Mouse (Mus musculus) forebrain, postnatal 0 days (tissue): ENCODE measurements around the gene Vps41. TPM values are rescaled to one million over a fixed set of nuclear protein-coding genes. Genes with fewer than 3 reads are reported as not detected.

Experiments used
- ATAC-seq: fragments of 200-750 bp; cut with Nextera tagmentation; 2 replicates; pipeline ENCODE4 v1.8.0; 2017; ENCODE audit warnings: mild to moderate bottlenecking, moderate library complexity
- DNase-seq: peaks from one replicate; pipeline ENCODE4 v3.0.0-alpha.2; 2015
- H3K27ac ChIP-seq: fragments of 300-500 bp; sonication (generic); 2 replicates; pipeline ENCODE4 v1.5.1; 2014; ENCODE audit warnings: low read depth, mild to moderate bottlenecking, antibody characterized with exemption, low read length, moderate library complexity, mixed read lengths
- H3K27me3 ChIP-seq: fragments of 300-500 bp; sonication (generic); 2 replicates; pipeline ENCODE4 v1.6.1; 2014; ENCODE audit warnings: mild to moderate bottlenecking, low read length, mixed read lengths; ENCODE audit not compliant: insufficient read depth
- H3K36me3 ChIP-seq: fragments of 300-500 bp; sonication (generic); 2 replicates; pipeline ENCODE4 v1.6.1; 2014; ENCODE audit warnings: mild to moderate bottlenecking, moderate library complexity; ENCODE audit not compliant: insufficient read depth
- H3K4me1 ChIP-seq: fragments of 300-500 bp; sonication (generic); 2 replicates; pipeline ENCODE4 v1.6.1; 2014; ENCODE audit warnings: antibody characterized with exemption; ENCODE audit not compliant: insufficient read depth
- H3K4me2 ChIP-seq: fragments of 300-500 bp; sonication (generic); 2 replicates; pipeline ENCODE4 v1.6.1; 2014; ENCODE audit warnings: low read depth, mild to moderate bottlenecking, moderate library complexity
- H3K4me3 ChIP-seq: fragments of 300-500 bp; sonication (generic); 2 replicates; pipeline ENCODE4 v1.5.1; 2014; ENCODE audit warnings: low read depth, low read length, mixed read lengths
- H3K9ac ChIP-seq: fragments of 300-500 bp; sonication (generic); 2 replicates; pipeline ENCODE4 v1.6.1; 2014; ENCODE audit warnings: mild to moderate bottlenecking
- H3K9me3 ChIP-seq: fragments of 300-500 bp; sonication (generic); 2 replicates; pipeline ENCODE4 v1.6.1; 2016; ENCODE audit warnings: low read length
- CTCF ChIP-seq: sonication (generic); IDR thresholded peaks from 2 replicates; pipeline ENCODE4 v1.5.1; 2016; ENCODE audit warnings: antibody characterized with exemption, control low read depth, low read depth
- WGBS: fragments of 180-500 bp; shearing (Covaris S2); extraction: QIAGEN DNeasy Blood & Tissue Kit; methylation state at CpG from one replicate; pipeline ENCODE4 v1.1.7; 2014; 5-methylcytosine and 5-hydroxymethylcytosine counted together
- polyA plus RNA-seq: library from polyadenylated mRNA; unstranded; fragments of >200 nt; fragmentation: Nextera tagmentation; extraction: Ambion mirVana; gene quantifications from 2 replicates; pipeline ENCODE4 v1.2.1, GENCODE M21; 2015
- total RNA-seq: library from RNA; depleted of rRNA; stranded (reverse); fragments of >200 nt; gene quantifications from 2 replicates; pipeline ENCODE4 v1.2.3, GENCODE M21; 2014

Gene Vps41
- total and polyA plus RNA-seq, 2 experiments from 2014 or later = 105 to 137 TPM

GRCm38 (mm10) chr13:18842556-18842955, 125.5 kb downstream of the Vps41 start:
- H3K36me3 ChIP-seq = peaks cover 25% of the 10 kb centered on the region; the same call in 1 of the 2 replicates
- H3K9me3 ChIP-seq = no peaks in the 10 kb centered on the region
- DNase-seq (no peak), ATAC-seq (no peak)
- H3K4me2 ChIP-seq = no peak overlapping the region
- no peak overlapping the region for H3K4me3 ChIP-seq
- no peak overlapping the region for H3K9ac ChIP-seq
- H3K4me1 ChIP-seq = no peaks in the 10 kb centered on the region
- no peaks in the 10 kb centered on the region for H3K27me3 ChIP-seq
- no peak overlapping the region for H3K27ac ChIP-seq
- WGBS = 92% methylated on average over 4 of the region's 4 CpGs
- no peak for TF ChIP-seq CTCF

- H3K27me3 ChIP-seq = no peaks in the 10 kb centered on the region
- ATAC-seq (no peak), DNase-seq (no peak)
- H3K4me2 ChIP-seq = no peak overlapping the region
- H3K36me3 ChIP-seq = peaks cover 26% of the 10 kb centered on the region; the same call in 1 of the 2 replicates
- H3K27ac ChIP-seq = no peak overlapping the region
- H3K4me3 ChIP-seq = no peak overlapping the region
- TF ChIP-seq CTCF = no peak
- H3K4me1 ChIP-seq = no peaks in the 10 kb centered on the region
- no peak overlapping the region for H3K9ac ChIP-seq
- H3K9me3 ChIP-seq = no peaks in the 10 kb centered on the region
- WGBS = 93% methylated on average over 1 of the region's 1 CpGs
Measured at GRCm38 (mm10) chr13:18843546-18843945, 126.5 kb downstream of the Vps41 start.

- no peak for TF ChIP-seq CTCF
Measured at GRCm38 (mm10) chr13:18847386-18847785, 130.3 kb downstream of the Vps41 start.

GRCm38 (mm10) chr13:18849563-18849962, 132.5 kb downstream of the Vps41 start:
- no peak for DNase-seq

More at GRCm38 (mm10) chr13:18847386-18847785, 130.3 kb downstream of the Vps41 start:
- Histone ChIP-seq H3K4me2 (no peak overlapping the region), H3K36me3 (peaks cover 19% of the 10 kb centered on the region), H3K27ac (no peak overlapping the region), H3K4me1 (no peaks in the 10 kb centered on the region), H3K27me3 (no peaks in the 10 kb centered on the region), H3K4me3 (no peak overlapping the region), H3K9me3 (no peaks in the 10 kb centered on the region), H3K9ac (no peak overlapping the region)
- 93% methylated on average over 3 of the region's 3 CpGs for WGBS
- no peak for DNase-seq
- no peak for ATAC-seq

GRCm38 (mm10) chr13:18851182-18851581, 134.1 kb downstream of the Vps41 start:
- no peak for DNase-seq
- H3K9me3 ChIP-seq = no peaks in the 10 kb centered on the region
- H3K4me3 ChIP-seq = no peak overlapping the region
- H3K27me3 ChIP-seq = no peaks in the 10 kb centered on the region
- TF ChIP-seq CTCF = no peak
- H3K9ac ChIP-seq = no peak overlapping the region
- H3K4me2 ChIP-seq = no peak overlapping the region
- 75% methylated on average over 4 of the region's 4 CpGs for WGBS
- H3K4me1 ChIP-seq = 0 out of 2 replicates have a peak, but pooled peaks cover 4% of the 10 kb centered on the region
- peaks cover 23% of the 10 kb centered on the region for H3K36me3 ChIP-seq
- no peak for ATAC-seq
- H3K27ac ChIP-seq = no peak overlapping the region

More at GRCm38 (mm10) chr13:18849563-18849962, 132.5 kb downstream of the Vps41 start:
- Histone ChIP-seq H3K4me3 (no peak overlapping the region), H3K27ac (no peak overlapping the region), H3K9me3 (no peaks in the 10 kb centered on the region), H3K4me1 (no peaks in the 10 kb centered on the region), H3K9ac (no peak overlapping the region), H3K27me3 (no peaks in the 10 kb centered on the region), H3K4me2 (no peak overlapping the region), H3K36me3 (peaks cover 28% of the 10 kb centered on the region)
- ATAC-seq = peak; percentile 16; the same call in 1 of the 2 replicates
- TF ChIP-seq CTCF = no peak

GRCm38 (mm10) chr13:18852718-18853117, 135.6 kb downstream of the Vps41 start:
- no peak overlapping the region for H3K4me3 ChIP-seq
- DNase-seq (no peak), ATAC-seq (no peak)
- H3K4me1 ChIP-seq = 0 out of 2 replicates have a peak, but pooled peaks cover 6% of the 10 kb centered on the region
- no peak overlapping the region for H3K4me2 ChIP-seq
- no peak for TF ChIP-seq CTCF
- 88% methylated on average over 8 of the region's 8 CpGs for WGBS
- H3K36me3 ChIP-seq = peaks cover 20% of the 10 kb centered on the region
- no peak overlapping the region for H3K9ac ChIP-seq
- H3K27me3 ChIP-seq = no peaks in the 10 kb centered on the region
- H3K9me3 ChIP-seq = no peaks in the 10 kb centered on the region
- H3K27ac ChIP-seq = no peak overlapping the region

- 19% methylated on average over 8 of the region's 8 CpGs for WGBS
- H3K4me2 ChIP-seq = no peak overlapping the region
- peak; percentile 97 for ATAC-seq
- 0 out of 2 replicates have a peak, but pooled peaks cover 6% of the 10 kb centered on the region for H3K4me1 ChIP-seq
- no peaks in the 10 kb centered on the region for H3K27me3 ChIP-seq
- H3K9ac ChIP-seq = no peak overlapping the region
- H3K9me3 ChIP-seq = no peaks in the 10 kb centered on the region
- H3K27ac ChIP-seq = peak overlapping the region; percentile 35
- peak; percentile 73 for DNase-seq
- peaks cover 14% of the 10 kb centered on the region; the same call in 1 of the 2 replicates for H3K36me3 ChIP-seq
- H3K4me3 ChIP-seq = no peak overlapping the region
- no peak for TF ChIP-seq CTCF
Measured at GRCm38 (mm10) chr13:18856026-18856802, 139.1 kb downstream of the Vps41 start.
